Mouse (Mus musculus): Measurements from ENCODE around the gene Pde1a. TPM values are rescaled to one million over a fixed set of nuclear protein-coding genes. Genes with fewer than 3 reads are reported as not detected.

The Pde1a gene
- polyA plus RNA-seq, 1 experiment: 3.1 TPM

DNA sequence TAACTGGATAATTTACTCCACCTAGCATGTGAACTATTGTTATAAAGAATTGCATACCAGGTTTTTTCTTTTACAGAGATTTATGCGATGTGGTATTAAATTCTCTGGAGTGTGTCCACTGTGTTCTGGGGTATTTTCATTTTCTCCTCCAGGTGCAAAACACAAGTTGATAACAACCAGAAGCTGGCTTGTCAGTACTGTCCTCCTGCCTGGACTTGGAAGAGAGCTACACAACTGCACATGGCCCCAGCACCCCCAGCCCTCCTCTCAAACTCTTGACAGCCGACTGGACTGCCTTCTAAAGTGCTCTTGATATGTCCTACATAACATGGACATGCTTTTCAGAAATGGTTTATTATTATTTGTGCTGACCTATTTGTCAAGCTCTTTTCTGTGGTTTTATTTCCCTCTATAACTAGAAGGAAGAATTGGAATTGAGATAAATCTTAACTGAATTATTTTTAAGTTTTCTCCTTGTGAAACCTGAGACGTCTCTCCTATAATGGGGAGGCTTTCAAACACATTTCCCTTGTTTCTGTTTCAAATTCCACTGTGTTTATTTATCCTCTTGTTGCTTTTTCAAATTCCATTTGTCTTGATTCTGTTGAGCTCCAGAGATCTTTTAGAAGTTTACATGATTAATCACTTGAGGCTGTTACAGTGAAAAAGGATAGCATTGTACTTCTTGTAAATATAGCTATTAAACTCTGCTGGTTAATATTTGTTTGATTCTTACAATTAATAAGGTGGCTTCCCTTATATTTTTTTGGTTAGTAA, 313.4 kb downstream of the Pde1a start:
- 46% methylated on average over 3 of the region's 3 CpGs for WGBS
- H3K4me1 ChIP-seq (ENCODE audit: control insufficient read depth, insufficient read depth, low read length): no peaks in the 10 kb centered on the region
- DNase-seq: no peak
- no peak overlapping the region for H3K4me3 ChIP-seq (replicated peaks; ENCODE audit: extremely low read depth, low read depth, low read length)
- no peak for TF ChIP-seq CTCF (IDR thresholded peaks at IDR 0.05; ENCODE audit: insufficient read depth, low read length)
- no peak for TF ChIP-seq POLR2A (IDR thresholded peaks at IDR 0.05; ENCODE audit: borderline replicate concordance, extremely low read depth, low read depth, low read length)

DNA sequence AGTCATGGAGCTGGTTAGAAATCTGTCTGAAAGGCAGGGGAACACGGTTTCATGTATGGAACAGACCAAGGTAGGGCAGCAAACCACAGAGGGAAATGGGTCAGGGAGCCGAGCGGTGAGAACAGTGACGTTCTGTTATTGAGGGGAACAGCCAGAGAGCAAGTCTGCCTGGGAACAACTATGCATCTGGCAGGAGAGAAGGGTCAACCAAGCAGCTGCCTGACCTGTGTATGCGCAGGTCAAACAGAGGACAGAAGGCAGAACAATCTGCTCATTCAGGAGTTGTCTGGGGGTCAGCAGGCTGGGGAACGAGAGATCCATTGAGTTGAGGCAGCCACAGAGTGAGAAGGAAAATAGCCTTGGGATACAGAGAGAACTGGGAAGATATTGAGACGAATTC, 330.6 kb downstream of the Pde1a start:
- Histone ChIP-seq H3K4me3 (replicated peaks; ENCODE audit: extremely low read depth, low read depth, low read length) (no peak overlapping the region), H3K4me1 (ENCODE audit: control insufficient read depth, insufficient read depth, low read length) (no peaks in the 10 kb centered on the region)
- WGBS: 43% methylated on average over 7 of the region's 7 CpGs
- no peak for TF ChIP-seq POLR2A (IDR thresholded peaks at IDR 0.05; ENCODE audit: borderline replicate concordance, extremely low read depth, low read depth, low read length)
- no peak for TF ChIP-seq CTCF (IDR thresholded peaks at IDR 0.05; ENCODE audit: insufficient read depth, low read length)
- DNase-seq: no peak

DNA sequence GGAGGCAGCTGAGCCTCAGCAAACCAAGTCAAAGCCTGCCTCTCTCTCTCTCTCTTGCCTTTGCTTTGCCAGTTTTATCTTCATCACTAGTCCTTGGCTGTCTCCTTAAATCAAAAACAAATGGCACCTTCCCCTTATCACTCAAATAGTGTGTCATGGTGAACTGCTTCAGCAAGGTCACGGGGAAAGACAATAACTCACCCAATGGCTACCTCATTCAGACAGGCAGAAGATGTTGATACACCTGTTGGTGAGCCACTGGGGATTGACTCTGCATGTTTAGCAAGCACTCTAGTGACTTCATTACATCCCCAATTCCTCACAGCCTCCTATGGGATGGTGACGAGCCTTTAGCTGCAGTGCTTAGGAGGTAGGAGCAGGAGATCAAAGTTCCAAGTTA, 331.8 kb downstream of the Pde1a start:
- WGBS: 65% methylated on average over 2 of the region's 2 CpGs
- DNase-seq: no peak
- H3K4me1 ChIP-seq (ENCODE audit: control insufficient read depth, insufficient read depth, low read length): no peaks in the 10 kb centered on the region
- no peak overlapping the region for H3K4me3 ChIP-seq (replicated peaks; ENCODE audit: extremely low read depth, low read depth, low read length)
- TF ChIP-seq CTCF (IDR thresholded peaks at IDR 0.05; ENCODE audit: insufficient read depth, low read length) (no peak), POLR2A (IDR thresholded peaks at IDR 0.05; ENCODE audit: borderline replicate concordance, extremely low read depth, low read depth, low read length) (no peak)

DNA sequence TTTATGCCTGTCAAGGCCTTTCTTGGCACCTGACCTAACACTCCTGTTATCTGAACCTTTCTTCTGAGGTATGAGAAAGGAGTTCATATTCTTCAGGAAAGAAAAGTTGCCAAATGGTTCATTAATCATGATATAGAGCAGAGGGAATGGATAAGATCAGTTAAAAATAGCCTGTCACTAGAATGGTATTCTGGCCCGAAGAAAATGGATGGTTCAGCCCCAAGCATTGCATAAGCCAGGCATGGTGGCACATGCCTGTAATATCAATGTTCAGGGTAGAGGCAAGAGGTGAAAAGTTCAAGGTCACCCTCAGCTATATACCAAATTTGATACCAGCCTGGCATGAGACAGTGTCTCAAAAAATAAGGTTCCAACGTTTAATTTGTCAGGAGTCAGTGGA, 336.1 kb downstream of the Pde1a start:
- 55% methylated on average over 2 of the region's 2 CpGs for WGBS
- DNase-seq: no peak
- TF ChIP-seq POLR2A (IDR thresholded peaks at IDR 0.05; ENCODE audit: borderline replicate concordance, extremely low read depth, low read depth, low read length) (no peak), CTCF (IDR thresholded peaks at IDR 0.05; ENCODE audit: insufficient read depth, low read length) (no peak)
- Histone ChIP-seq H3K4me3 (replicated peaks; ENCODE audit: extremely low read depth, low read depth, low read length) (no peak overlapping the region), H3K4me1 (ENCODE audit: control insufficient read depth, insufficient read depth, low read length) (no peaks in the 10 kb centered on the region)

DNA sequence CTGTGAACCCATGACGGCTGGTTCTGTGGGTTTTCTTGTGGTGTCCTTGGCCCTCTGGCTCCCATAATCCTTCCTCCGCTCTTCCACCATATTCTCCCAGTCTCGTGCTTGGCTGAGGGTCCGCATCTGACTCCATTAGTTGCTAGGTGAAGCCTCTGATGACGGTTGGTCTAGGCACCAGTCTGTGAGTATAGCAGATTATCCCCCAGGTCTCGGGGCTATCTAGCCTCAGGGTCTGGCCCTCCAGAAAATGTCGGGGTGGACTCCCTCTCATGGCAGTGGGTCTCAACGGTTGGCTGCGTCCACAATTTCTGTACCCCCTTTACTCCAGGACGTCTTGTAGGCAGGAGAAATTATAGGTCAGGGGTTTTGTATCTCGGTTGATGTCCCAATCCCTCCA, 342.8 kb downstream of the Pde1a start:
- DNase-seq: no peak
- TF ChIP-seq CTCF (IDR thresholded peaks at IDR 0.05; ENCODE audit: insufficient read depth, low read length) (no peak), POLR2A (IDR thresholded peaks at IDR 0.05; ENCODE audit: borderline replicate concordance, extremely low read depth, low read depth, low read length) (no peak)
- WGBS: 87% methylated on average over 11 of the region's 11 CpGs
- H3K4me3 ChIP-seq (replicated peaks; ENCODE audit: extremely low read depth, low read depth, low read length): no peak overlapping the region
- H3K4me1 ChIP-seq (ENCODE audit: control insufficient read depth, insufficient read depth, low read length): peaks cover 2% of the 10 kb centered on the region; the same call in 1 of the 2 replicates

DNA sequence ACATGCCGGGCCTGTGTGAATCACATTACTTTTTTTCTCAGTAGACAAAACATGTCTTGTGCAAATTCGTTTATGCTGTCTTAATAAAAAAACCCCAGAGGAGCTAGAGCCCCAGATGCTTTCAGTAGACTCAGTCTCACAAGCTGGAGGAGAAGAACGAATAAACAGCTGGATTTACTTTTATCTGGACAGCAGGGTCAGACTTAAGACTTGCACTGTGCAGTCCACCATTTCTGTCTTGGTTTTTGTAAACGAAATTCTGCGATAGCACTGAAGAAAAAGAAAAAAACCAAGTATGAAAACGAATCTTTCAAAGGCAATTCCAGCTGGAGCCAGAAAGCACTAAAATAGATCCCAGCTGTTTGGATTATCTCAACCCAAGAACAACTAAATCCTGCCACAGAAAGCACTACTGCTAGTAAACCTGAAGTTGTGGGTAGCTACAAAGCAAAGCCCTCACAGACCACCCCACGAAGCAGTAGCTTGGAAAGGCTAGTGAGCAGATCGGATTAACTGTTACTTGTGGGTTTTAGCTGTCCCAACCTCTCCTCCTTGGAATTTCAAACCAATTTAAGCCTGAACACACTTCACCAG, 343.6 kb downstream of the Pde1a start:
- TF ChIP-seq CTCF (IDR thresholded peaks at IDR 0.05; ENCODE audit: insufficient read depth, low read length) (no peak), POLR2A (IDR thresholded peaks at IDR 0.05; ENCODE audit: borderline replicate concordance, extremely low read depth, low read depth, low read length) (no peak)
- Histone ChIP-seq H3K4me1 (ENCODE audit: control insufficient read depth, insufficient read depth, low read length) (peaks cover 2% of the 10 kb centered on the region; the same call in 1 of the 2 replicates), H3K4me3 (replicated peaks; ENCODE audit: extremely low read depth, low read depth, low read length) (no peak overlapping the region)
- WGBS: 43% methylated on average over 8 of the region's 8 CpGs
- no peak for DNase-seq

Other genes with a start within 250 kb of the Pde1a start
- not detected in 2 replicates for gene Prdx6b, start 163.0 kb upstream of the Pde1a start, polyA plus RNA-seq (2012; rRNA removed)
- gene Dnajc10, start 186.0 kb upstream of the Pde1a start, polyA plus RNA-seq (2012; rRNA removed): 19.6 and 27.1 TPM in 2 replicates

Measured in lung, adult 2 months (tissue).